Mouse (Mus musculus): ENCODE data around the gene Dnah5.

Gene Dnah5

DNA sequence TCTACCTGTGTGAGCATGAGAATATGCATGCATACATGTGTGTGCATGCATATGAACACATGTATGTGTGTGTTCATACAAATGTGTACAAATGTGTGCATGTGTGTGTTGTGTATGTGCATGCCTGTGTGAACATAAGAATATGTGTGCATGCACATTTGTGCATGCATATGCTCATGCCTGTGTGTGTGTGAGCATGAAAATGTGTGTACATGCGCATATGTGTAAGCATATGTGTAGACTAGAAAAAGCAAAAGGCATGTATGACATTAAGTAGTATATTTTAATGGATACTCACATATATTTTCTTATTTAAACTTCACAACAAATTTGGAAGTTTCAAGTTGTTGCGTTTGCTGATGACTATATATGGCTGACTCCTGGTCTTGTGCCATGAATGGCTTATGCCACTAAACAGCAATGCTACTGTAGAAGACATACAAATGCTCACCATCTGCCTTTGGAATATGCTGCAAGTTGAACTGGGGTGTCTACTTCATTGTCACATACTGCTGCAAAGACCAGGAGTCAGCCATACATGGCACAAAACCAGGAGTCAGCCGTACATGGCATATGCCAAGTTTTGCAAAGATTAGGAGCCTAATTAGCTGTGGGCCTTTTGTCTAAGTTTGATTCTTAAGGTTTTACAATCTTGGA lies 263.2 kb downstream of the Dnah5 start:
- DNase-seq (ENCODE audit: low read depth, low spot score), result no peak
- H3K27me3 ChIP-seq (ENCODE audit: control insufficient read depth, insufficient read depth, low read length, poor library complexity, severe bottlenecking), result no peaks in the 10 kb centered on the region

DNA sequence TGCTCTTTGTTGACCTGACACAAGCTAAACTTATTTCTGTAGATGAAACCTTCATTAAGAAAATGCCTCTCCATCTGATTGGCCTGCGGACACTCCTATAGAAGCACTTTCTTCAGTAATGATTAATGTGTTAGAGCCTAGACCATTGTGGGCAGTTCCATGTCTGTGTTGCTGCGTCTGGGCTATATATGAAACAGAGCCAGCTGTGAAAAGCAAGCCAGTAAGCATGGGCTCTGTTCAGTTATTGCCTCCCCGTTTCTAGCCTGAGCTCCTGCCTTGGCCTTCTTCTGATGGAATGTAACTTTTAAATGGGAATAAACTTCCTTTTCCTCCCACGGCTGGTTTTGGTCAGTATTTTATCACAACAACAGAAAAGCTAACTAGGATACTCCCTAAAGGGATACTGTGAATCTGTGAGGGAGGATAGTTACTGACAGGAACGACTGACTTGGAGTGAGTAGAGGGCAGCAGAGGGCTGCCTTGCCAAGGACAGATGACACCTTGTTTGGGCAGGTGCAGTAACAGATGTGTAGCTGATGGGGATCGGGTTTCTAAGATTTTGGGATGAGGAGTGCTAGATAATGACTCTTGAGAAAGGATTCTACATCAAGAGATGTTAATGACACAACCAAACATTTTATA lies 270.3 kb downstream of the Dnah5 start:
- Histone ChIP-seq H3K36me3 (ENCODE audit: control insufficient read depth, insufficient read depth, low read length, poor library complexity, severe bottlenecking) (no peaks in the 10 kb centered on the region), H3K27me3 (ENCODE audit: control insufficient read depth, insufficient read depth, low read length, poor library complexity, severe bottlenecking) (no peaks in the 10 kb centered on the region)
- DNase-seq (ENCODE audit: low read depth, low spot score), result no peak

More for the DNA sequence above, 263.2 kb downstream of the Dnah5 start:
- H3K36me3 ChIP-seq (ENCODE audit: control insufficient read depth, insufficient read depth, low read length, poor library complexity, severe bottlenecking), result no peaks in the 10 kb centered on the region

DNA sequence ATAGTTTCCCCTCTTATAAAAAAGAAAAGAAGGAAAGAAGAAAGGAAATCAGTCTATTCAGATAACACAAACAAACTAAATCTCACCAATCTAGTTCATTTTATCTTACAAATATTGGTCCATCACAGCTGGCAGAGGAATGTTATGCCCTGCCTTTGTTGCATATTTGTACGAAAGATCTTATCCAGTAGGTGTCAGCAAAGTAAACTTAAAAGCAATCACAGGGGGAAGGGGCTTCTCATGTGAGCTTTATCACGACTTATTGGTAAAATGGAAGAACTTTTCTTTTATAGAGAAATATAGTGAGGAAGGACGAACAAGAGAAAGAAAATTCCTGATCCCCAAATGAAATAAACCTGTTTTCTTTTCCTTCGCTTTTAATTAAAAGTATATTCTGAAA lies 299.3 kb downstream of the Dnah5 start:
- DNase-seq (ENCODE audit: low read depth, low spot score), result no peak
- no peaks in the 10 kb centered on the region for H3K27me3 ChIP-seq (ENCODE audit: control insufficient read depth, insufficient read depth, low read length, poor library complexity, severe bottlenecking)
- H3K36me3 ChIP-seq (ENCODE audit: control insufficient read depth, insufficient read depth, low read length, poor library complexity, severe bottlenecking), result no peaks in the 10 kb centered on the region

DNA sequence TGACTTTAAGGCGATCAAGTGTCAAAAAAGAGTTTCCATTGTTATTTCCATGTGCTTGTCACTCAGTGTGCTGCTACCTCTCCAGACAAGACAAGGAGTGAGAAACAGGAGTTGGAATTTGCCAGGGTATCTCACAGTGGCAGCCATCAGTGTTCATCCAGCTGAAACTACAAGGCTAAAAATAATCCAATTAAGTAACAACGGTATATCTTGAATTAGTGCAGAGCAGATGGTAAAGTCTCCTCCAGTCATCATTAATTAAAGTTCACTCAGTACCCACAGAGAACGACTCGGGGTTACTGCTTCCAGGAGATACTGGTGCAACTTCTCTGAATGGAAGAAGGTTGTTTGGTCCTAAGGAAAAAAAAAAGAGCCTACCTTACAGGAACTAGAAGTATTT lies 311.6 kb downstream of the Dnah5 start:
- Histone ChIP-seq H3K27me3 (ENCODE audit: control insufficient read depth, insufficient read depth, low read length, poor library complexity, severe bottlenecking) (no peaks in the 10 kb centered on the region), H3K36me3 (ENCODE audit: control insufficient read depth, insufficient read depth, low read length, poor library complexity, severe bottlenecking) (no peaks in the 10 kb centered on the region)
- no peak for DNase-seq (ENCODE audit: low read depth, low spot score)

All from splenic B cell, adult 2 months (primary cell).